Mouse (Mus musculus): Measurements from ENCODE around the gene Prap1.
A peak's percentile ranks its signal among the peaks of the same experiment; 100 is the strongest.

The Prap1 gene

GRCm38 (mm10) chr7:140092924-140093528, at the start of gene Prap1:
Gene Prap1, plus strand, starts transcription at chr7:140093395.
- DNase-seq (ENCODE audit: low read depth in 1 of 2, low spot score in 2 of 2): no peak

- no peak for DNase-seq (ENCODE audit: low read depth in 1 of 2, low spot score in 2 of 2)
Measured at GRCm38 (mm10) chr7:140045546-140045945, 47.6 kb upstream of the Prap1 start.

- no peak for DNase-seq (ENCODE audit: low read depth in 1 of 2, low spot score in 2 of 2)
Measured at GRCm38 (mm10) chr7:140047811-140048311, 45.3 kb upstream of the Prap1 start.

GRCm38 (mm10) chr7:140048361-140049114, 44.7 kb upstream of the Prap1 start, which contains the start of gene Msx3:
Gene Msx3, minus strand, starts transcription at chr7:140049089.
- no peak for DNase-seq (ENCODE audit: low read depth in 1 of 2, low spot score in 2 of 2)

GRCm38 (mm10) chr7:140049115-140049689, 44.0 kb upstream of the Prap1 start:
- no peak for DNase-seq (ENCODE audit: low read depth in 1 of 2, low spot score in 2 of 2)

GRCm38 (mm10) chr7:140054124-140054523, 39.1 kb upstream of the Prap1 start:
- no peak for DNase-seq (ENCODE audit: low read depth in 1 of 2, low spot score in 2 of 2)

- DNase-seq (ENCODE audit: low read depth in 1 of 2, low spot score in 2 of 2): no peak
Measured at GRCm38 (mm10) chr7:140057413-140058407, 35.5 kb upstream of the Prap1 start.

- no peak for DNase-seq (ENCODE audit: low read depth in 1 of 2, low spot score in 2 of 2)
Measured at GRCm38 (mm10) chr7:140058528-140058927, 34.7 kb upstream of the Prap1 start.

GRCm38 (mm10) chr7:140059601-140060000, 33.6 kb upstream of the Prap1 start:
- DNase-seq (ENCODE audit: low read depth in 1 of 2, low spot score in 2 of 2): no peak

- no peak for DNase-seq (ENCODE audit: low read depth in 1 of 2, low spot score in 2 of 2)
Measured at GRCm38 (mm10) chr7:140060936-140061831, 32.0 kb upstream of the Prap1 start.

GRCm38 (mm10) chr7:140061832-140062130, 31.4 kb upstream of the Prap1 start:
- DNase-seq (ENCODE audit: low read depth in 1 of 2, low spot score in 2 of 2): no peak

- DNase-seq (ENCODE audit: low read depth in 1 of 2, low spot score in 2 of 2): no peak
Measured at GRCm38 (mm10) chr7:140062307-140062706, 30.9 kb upstream of the Prap1 start.

- DNase-seq (ENCODE audit: low read depth in 1 of 2, low spot score in 2 of 2): peak in 1 of 2 experiments; percentile 27
Measured at GRCm38 (mm10) chr7:140063092-140063491, 30.1 kb upstream of the Prap1 start.

GRCm38 (mm10) chr7:140067397-140067796, 25.8 kb upstream of the Prap1 start:
- DNase-seq (ENCODE audit: low read depth in 1 of 2, low spot score in 2 of 2): no peak

GRCm38 (mm10) chr7:140070042-140070711, 23.0 kb upstream of the Prap1 start:
- no peak for DNase-seq (ENCODE audit: low read depth in 1 of 2, low spot score in 2 of 2)

GRCm38 (mm10) chr7:140077698-140078097, 15.5 kb upstream of the Prap1 start:
- DNase-seq (ENCODE audit: low read depth in 1 of 2, low spot score in 2 of 2): no peak

GRCm38 (mm10) chr7:140078711-140079110, 14.5 kb upstream of the Prap1 start:
- peak in 1 of 2 experiments; percentile 40 for DNase-seq (ENCODE audit: low read depth in 1 of 2, low spot score in 2 of 2)

GRCm38 (mm10) chr7:140080503-140081156, 12.6 kb upstream of the Prap1 start:
- DNase-seq (ENCODE audit: low read depth in 1 of 2, low spot score in 2 of 2): peak in 1 of 2 experiments; percentile 31
